Mouse (Mus musculus) layer of hippocampus, adult 11-12 months (tissue): Measurements from ENCODE around the gene Rab3b.
A peak's percentile ranks its signal among the peaks of the same experiment; 100 is the strongest.

Source experiments
- DNase-seq: peaks from one replicate; pipeline ENCODE4 v3.0.0; 2022; ENCODE audit warnings: low spot score

Gene Rab3b

DNA sequence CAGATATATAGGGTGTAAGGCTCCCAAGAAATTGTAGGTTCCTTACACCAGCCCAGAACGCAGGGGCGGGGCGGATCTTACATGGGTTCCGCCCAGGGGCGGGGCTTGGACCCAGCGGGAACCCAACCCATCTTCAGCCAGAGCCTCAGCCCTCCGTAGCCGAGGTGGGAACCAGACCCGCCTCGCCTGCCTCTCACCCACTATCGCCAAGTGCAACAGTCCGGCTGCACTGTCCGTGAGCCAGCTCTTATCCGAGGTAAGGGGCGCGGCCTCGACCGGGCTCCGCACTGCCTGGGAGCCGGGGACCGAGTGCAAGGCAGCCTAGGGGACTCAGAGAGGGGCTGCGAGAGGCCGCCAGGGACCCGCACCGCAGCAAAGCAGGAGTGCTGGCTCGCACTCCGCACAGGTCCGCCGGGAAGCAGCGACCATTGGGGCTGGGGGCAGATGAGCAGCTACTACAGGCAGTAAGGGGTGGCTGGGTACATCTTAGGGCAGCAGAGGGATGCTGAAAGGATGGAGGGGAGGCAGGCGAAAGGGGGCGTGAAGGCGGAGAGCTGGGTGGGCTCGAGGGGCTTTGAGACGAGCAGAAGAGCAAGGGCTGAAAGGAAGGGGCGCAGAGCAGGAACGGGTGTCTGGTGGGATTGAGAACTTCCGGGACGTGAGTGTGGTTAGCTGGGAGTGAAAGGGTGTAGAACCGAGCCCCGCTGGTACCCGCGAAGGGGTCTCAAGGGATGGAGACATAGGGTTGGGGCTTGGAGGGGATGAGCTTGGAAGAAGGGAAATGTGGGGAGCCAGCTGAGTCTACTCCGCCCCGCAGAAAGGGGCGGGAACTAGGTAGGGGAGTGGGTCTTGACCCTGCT, at the start of gene Rab3b:
Gene Rab3b, plus strand, starts transcription at position 101 of the 860 bp plus-strand sequence.
- DNase-seq = peak; percentile 47

GRCm38 (mm10) chr4:108830698-108831097, 48.2 kb upstream of the Rab3b start:
- no peak for DNase-seq

- DNase-seq = peak; percentile 90
Observed at GRCm38 (mm10) chr4:108832916-108833827, 45.7 kb upstream of the Rab3b start, which contains the start of gene Btf3l4. Btf3l4 (minus strand) TSS chr4:108833614.

DNA sequence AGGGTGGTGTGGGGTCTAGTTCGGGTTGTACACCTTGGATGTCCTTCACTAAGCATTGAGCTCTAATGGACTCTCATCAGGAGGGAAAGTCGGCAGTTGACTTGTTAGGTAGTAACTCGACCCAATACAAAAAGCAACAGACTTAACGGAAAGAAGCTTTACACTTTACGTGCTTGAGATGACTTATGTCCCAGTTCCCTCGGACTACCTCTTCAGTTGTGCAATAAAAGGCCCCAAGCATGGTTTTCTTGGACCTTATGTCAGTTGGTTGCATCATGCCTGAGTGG, 45.1 kb upstream of the Rab3b start:
- no peak for DNase-seq

DNA sequence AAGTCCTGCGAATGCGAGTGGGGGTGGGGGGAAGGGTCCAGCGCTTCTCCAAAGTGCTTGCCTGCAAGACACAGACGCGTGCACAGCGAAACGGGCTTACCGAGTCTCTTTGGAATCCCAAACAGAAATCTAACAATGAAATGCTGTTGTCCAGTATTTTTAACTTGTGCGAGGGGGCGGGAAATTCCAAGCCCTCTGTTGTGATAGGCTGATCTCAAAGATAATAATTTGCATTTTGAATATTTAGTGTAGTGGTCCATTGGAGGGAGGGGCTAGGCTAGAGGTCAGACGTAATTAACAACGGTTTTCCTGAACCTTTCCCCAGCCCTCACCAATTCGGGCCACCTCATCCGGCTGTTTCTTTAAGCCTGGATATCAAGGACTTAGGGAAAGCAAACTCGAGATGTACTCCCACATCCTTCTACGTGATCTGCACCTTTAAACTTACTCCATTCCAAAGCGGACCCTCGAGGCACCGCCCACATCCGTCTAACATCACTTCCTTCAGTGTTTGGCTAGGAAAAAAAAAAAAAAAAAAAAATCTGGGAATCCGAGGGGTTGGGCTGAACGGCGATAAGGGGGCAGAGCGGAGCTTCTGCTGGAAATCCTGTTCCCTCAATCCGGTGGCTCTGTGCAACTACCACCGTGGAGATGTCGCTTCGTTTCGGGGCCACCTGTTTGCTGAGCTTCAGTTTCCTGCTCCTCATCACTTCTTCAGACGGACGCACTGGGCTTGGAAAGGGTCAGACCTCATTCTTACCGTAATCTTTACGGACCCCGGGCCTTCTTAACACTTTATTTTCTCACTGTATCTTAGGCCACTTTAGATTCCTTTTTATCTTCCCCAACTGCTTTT, 44.5 kb upstream of the Rab3b start, which contains the start of gene Txndc12:
Gene Txndc12, plus strand, starts transcription at position 487 of the 856 bp plus-strand sequence.
- DNase-seq = peak; percentile 87

- no peak for DNase-seq
Observed at GRCm38 (mm10) chr4:108834971-108835311, 43.9 kb upstream of the Rab3b start.

- DNase-seq = no peak
Observed at GRCm38 (mm10) chr4:108835496-108835895, 43.4 kb upstream of the Rab3b start.

- DNase-seq = peak; percentile 37
Observed at GRCm38 (mm10) chr4:108838031-108838430, 40.8 kb upstream of the Rab3b start.

- no peak for DNase-seq
Observed at GRCm38 (mm10) chr4:108841920-108842578, 36.8 kb upstream of the Rab3b start.

GRCm38 (mm10) chr4:108843336-108843735, 35.5 kb upstream of the Rab3b start:
- no peak for DNase-seq

DNA sequence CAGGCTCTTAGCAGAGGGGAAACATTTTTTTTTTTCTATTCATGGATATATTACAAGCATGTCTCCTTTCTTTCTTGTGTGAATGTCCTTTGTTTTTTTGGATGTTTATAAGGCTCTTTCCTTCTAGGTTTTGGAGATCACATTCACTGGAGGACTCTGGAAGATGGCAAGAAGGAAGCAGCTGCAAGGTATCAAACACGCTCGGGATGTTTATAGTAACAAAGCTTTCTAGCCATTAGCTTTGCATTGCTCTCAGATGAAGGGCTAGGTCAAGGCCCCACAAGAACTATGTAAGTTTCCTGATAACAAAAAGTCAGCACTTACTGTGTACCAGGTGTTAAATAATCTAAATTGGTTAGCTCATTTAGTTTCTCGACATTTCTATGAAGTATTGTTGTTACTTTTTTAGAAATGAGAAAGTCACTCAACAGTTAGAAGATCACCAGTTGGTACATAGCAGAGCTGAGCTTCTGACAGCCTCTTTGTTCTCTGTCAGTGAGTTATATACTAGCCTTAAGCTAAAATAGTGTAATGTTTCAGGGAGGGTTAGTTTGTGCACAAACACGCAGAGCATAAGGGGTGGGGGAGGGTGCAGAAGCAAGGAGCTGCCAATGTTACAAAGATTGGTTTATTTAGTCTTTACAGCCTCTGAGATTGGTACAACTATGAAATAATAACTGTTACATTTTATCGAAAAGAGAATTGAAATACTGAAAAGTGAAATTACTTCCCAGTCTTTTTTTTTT, 32.9 kb upstream of the Rab3b start:
- no peak for DNase-seq

DNA sequence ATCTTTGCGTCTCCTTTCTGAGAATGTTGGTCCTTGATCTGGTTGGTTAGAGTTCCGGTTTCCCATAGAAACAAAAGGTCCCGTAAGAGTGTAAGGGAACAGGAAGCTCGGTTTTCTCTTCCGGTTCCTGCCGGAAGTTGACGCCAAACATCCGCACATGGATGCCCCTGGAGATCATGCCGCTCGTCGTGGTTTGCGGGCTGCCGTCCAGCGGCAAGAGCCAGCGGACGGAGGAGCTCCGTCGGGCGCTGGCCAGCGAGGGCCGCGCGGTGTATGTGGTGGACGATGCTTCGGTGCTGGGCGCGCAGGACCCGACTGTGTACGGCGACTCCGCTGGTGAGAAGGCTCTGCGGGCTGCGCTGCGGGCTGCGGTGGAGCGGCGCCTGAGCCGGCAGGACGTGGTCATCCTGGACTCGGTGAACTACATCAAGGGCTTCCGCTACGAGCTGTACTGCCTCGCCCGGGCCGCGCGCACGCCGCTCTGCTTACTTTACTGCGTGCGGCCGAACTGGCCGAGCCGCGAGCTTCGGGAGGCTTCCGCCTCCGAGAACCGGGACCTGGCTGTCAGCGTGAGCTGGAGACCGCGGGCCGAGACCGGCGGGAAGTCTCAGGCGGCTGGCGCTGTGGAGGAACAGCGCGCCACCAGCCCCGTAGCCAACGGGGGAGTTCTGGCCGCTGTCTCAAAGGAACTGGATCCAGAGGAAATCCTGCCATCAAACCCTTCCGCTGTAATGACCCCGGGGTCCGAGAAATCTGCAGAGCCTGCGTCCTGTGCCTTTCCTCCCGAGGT, 31.0 kb upstream of the Rab3b start, which contains the start of gene Kti12:
Gene Kti12, plus strand, starts transcription at position 71 of the 790 bp plus-strand sequence.
- peak; percentile 84 for DNase-seq

DNA sequence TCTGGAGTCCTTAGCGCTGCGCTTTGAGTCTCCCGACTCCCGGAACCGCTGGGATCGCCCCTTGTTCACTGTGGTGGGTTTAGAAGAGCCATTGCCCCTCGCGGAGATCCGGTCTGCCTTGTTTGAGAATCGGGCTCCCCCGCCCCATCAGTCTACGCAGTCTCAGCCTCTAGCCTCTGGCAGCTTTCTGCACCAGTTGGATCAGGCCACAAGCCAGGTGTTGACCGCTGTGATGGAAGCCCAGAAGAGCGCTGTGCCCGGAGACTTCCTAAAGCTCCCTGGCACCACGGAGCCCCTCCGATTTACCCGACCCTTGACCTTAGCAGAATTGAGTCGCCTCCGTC, 30.4 kb upstream of the Rab3b start, which contains the start of gene A730015C16Rik:
Gene A730015C16Rik, minus strand, starts transcription at position 115 of the 344 bp plus-strand sequence.
- DNase-seq = no peak

DNA sequence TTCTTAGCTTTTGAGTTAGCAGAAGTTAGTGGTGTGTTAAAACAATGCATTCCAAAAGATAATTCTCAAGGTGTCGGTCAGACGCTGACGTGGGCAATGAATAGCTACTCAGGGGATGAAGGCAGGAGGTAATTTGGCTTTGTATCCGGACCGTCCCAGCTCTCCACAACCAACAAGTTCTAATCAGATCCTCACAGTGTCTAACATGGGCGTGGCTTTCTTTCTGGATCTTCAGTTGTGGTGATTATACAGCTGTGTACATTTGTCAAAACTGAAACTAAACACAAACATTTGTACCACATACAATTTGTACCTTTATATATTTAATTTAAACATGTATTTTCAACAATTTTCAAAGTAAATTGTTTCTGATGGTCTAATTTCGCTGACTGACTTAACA, 12.1 kb upstream of the Rab3b start:
- DNase-seq = no peak

DNA sequence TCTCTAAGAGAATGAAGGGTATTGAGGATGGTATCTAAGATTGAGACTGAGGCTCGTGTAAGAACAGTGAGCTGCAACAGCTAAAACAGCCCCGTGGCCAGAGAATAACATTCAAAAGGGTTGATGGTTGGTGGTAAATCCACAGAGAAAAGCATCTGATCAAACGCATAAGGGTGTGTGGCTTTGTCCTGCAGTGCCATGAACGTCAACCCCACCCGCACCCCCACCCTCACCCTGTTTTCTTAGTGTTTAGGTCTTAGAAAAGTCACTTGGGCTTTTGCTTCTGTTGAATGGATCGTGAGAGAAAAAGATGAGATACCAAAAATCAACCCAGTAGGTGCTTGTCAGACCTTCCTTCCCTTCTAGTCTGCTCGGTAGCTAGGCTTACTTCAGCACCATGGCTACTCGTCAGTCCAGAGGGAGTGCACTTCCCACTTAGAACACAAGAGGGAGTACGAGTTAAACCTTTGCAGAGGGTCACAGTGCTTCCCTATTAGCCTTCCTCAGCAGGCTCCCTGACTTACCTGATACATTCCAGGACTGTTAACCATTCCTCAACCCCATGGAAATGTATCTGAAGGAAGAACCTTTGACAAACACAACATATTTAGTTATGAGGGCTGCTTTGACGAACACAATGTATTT, 9.0 kb upstream of the Rab3b start:
- DNase-seq = peak; percentile 97

DNA sequence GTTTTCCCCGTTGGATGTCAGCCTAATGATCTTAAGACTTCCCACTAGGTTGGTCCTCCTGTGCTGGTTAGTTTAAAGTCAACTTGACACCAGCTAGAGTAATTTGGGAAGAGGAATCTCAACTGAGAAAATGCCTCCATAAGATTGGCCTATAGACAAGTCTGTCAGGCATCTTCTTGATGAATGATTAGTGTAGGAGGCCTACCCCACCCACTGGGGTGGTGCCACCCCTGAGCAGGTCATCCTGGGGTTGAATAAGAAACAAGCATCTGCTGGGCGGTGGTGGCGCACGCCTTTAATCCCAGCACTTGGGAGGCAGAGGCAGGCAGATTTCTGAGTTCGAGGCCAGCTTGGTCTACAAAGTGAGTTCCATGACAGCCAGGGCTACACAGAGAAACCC, 5.1 kb upstream of the Rab3b start:
- DNase-seq = no peak

DNA sequence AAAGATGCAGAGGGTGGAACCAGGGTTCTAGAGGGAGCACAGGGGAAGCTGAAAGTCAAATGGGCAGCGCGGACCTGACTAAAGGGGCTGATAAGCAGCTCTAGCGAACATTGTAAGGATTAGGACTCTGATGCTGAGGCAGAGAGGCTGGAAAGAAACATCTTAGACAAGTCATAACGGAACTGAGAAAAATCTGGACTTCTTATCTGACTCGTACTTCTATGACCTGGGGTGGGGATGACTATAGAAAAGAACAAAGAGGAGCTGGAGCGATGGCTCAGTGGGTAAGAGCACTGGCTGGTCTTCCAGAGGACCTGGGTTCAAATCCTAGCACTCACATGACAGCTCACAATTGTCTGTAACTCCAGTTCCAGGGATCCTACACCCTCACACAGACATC, 962 bp upstream of the Rab3b start:
- DNase-seq = no peak

GRCm38 (mm10) chr4:108883815-108884214, 5.0 kb downstream of the Rab3b start:
- no peak for DNase-seq

DNA sequence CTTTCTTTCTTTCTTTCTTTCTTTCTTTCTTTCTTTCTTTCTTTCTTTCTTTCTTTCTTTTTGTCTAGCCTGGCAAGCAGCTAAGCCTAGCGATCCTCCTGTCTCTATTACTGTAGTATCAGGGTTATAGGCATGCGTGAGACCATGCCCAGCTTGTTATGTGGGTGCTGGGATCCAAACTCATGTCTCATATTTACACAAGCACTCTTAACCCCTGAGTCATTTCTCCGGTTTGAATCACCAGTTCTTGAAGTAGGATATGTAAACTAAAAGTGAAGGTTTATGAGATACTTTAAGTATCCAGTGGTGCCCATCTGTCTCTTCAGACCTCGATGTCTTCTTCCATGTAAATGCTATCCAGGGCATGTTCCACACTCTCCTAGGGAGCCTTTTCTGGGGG, 8.6 kb downstream of the Rab3b start:
- DNase-seq = no peak
